Mouse (Mus musculus): ENCODE measurements around the gene Gm4131.

- TF ChIP-seq CTCF (IDR thresholded peaks at IDR 0.05; ENCODE audit: insufficient read depth, low read length) (no peak), POLR2A (IDR thresholded peaks at IDR 0.05; ENCODE audit: borderline replicate concordance, extremely low read depth, low read depth, low read length) (no peak)
These were observed 85.3 kb downstream of the Gm4131 start for GRCm38 (mm10) chr14:62481381-62481780.
